In the genomic region with DNA sequence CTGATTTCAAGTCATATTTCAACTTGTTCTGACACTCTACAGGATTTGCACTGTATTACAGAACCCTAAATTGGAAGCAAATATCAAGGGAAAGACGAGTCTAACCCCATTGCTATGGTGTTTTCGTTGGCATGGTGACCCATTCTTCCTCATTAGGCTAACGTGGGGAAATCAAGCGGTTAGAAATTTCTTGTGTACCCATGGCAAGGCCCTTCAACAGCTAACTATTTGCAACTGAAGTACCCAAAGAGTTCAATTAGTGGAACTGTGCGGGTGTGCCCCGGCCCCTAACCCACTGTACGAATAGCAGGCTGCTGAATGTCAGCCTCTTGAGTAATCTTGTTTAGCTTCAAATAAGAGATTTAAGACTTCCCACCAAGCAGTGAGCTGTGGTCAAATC, we compare ENCODE assay signal across 13 mouse cellular contexts.
DNase-seq lines count a peak whose midpoint lies in the region; ATAC-seq and TF ChIP-seq lines count a peak whose summit lies in the region.
"Had no signal": no experiment of that assay in that cellular context is flagged by ENCODE, and none has a peak within 500 bp of the region (broad histone marks: within the 10 kb centered on the region; RNA-seq: fewer than 3 reads in every experiment).

No protein-coding gene starts in this region.

- H3K4me1 ChIP-seq in hindbrain, embryonic 11.5 days (replicated peaks; ENCODE audit: control insufficient read depth, insufficient read depth, low read length): no peaks in the 10 kb centered on the region
- peaks cover 10% of the 10 kb centered on the region; the same call in 1 of the 2 replicates for H3K4me1 ChIP-seq in hindbrain, embryonic 10.5 days (replicated peaks)
- H3K4me1 ChIP-seq in forebrain, embryonic 11.5 days (replicated peaks; ENCODE audit: control insufficient read depth, insufficient read depth, low read length): peaks cover 5% of the 10 kb centered on the region; the same call in 1 of the 2 replicates
- H3K4me1 ChIP-seq in hindbrain, postnatal 0 days (ENCODE audit: insufficient read depth, low read length): no peaks in the 10 kb centered on the region
- H3K4me1 ChIP-seq in neural tube, embryonic 14.5 days (ENCODE audit: control insufficient read depth, insufficient read depth, low read length): peaks cover 7% of the 10 kb centered on the region; the same call in 1 of the 2 replicates

- no peaks in the 10 kb centered on the region for H3K9me3 ChIP-seq in hindbrain, embryonic 11.5 days (ENCODE audit: control insufficient read depth, low read length)
- no peaks in the 10 kb centered on the region for H3K9me3 ChIP-seq in hindbrain, embryonic 10.5 days
- H3K9me3 ChIP-seq in forebrain, embryonic 11.5 days (ENCODE audit: control insufficient read depth, low read length): no peaks in the 10 kb centered on the region
- no peaks in the 10 kb centered on the region for H3K9me3 ChIP-seq in hindbrain, postnatal 0 days (ENCODE audit: low read length)
- H3K9me3 ChIP-seq in neural tube, embryonic 14.5 days (ENCODE audit: control insufficient read depth, low read length): no peaks in the 10 kb centered on the region
- H3K9me3 ChIP-seq: limb, embryonic 15.5 days had no signal

- 46% methylated on average over 7 of the region's 7 CpGs for WGBS in hindbrain, embryonic 11.5 days
- WGBS in hindbrain, embryonic 10.5 days: 66% methylated on average over 7 of the region's 7 CpGs
- 13% methylated on average over 7 of the region's 7 CpGs for WGBS in forebrain, embryonic 11.5 days
- 26% methylated on average over 7 of the region's 7 CpGs for WGBS in hindbrain, postnatal 0 days
- 29% methylated on average over 7 of the region's 7 CpGs for WGBS in neural tube, embryonic 14.5 days

- no peak overlapping the region for H3K9ac ChIP-seq in hindbrain, embryonic 11.5 days (ENCODE audit: low read depth, low read length)
- no peak overlapping the region for H3K9ac ChIP-seq in forebrain, embryonic 11.5 days (ENCODE audit: low read length)
- H3K9ac ChIP-seq in hindbrain, postnatal 0 days (replicated peaks; ENCODE audit: low read length): no peak overlapping the region
- no peak overlapping the region for H3K9ac ChIP-seq in neural tube, embryonic 14.5 days (replicated peaks; ENCODE audit: low read depth, low read length)
- H3K9ac ChIP-seq: limb, embryonic 15.5 days had no signal

- H3K27me3 ChIP-seq in hindbrain, embryonic 11.5 days (ENCODE audit: control insufficient read depth, insufficient read depth, low read length): no peaks in the 10 kb centered on the region
- no peaks in the 10 kb centered on the region; the same call in 1 of the 2 replicates for H3K27me3 ChIP-seq in hindbrain, embryonic 10.5 days (ENCODE audit: insufficient read depth, poor library complexity, severe bottlenecking)
- H3K27me3 ChIP-seq in forebrain, embryonic 11.5 days (ENCODE audit: control insufficient read depth, insufficient read depth, low read length): peaks cover 21% of the 10 kb centered on the region; the same call in 1 of the 2 replicates
- H3K27me3 ChIP-seq in hindbrain, postnatal 0 days (ENCODE audit: insufficient read depth, low read length): no peaks in the 10 kb centered on the region
- H3K27me3 ChIP-seq in neural tube, embryonic 14.5 days (ENCODE audit: control insufficient read depth, insufficient read depth, low read length): no peaks in the 10 kb centered on the region
- H3K27me3 ChIP-seq: limb, embryonic 15.5 days had no signal

- H3K36me3 ChIP-seq in hindbrain, embryonic 11.5 days (ENCODE audit: control insufficient read depth, insufficient read depth, low read length): no peaks in the 10 kb centered on the region
- H3K36me3 ChIP-seq in hindbrain, embryonic 10.5 days: no peaks in the 10 kb centered on the region
- no peaks in the 10 kb centered on the region for H3K36me3 ChIP-seq in forebrain, embryonic 11.5 days (ENCODE audit: control insufficient read depth, insufficient read depth, low read length)
- no peaks in the 10 kb centered on the region for H3K36me3 ChIP-seq in hindbrain, postnatal 0 days (ENCODE audit: insufficient read depth, low read length)
- H3K36me3 ChIP-seq in neural tube, embryonic 14.5 days (ENCODE audit: control insufficient read depth, insufficient read depth, low read length): no peaks in the 10 kb centered on the region
- H3K36me3 ChIP-seq: limb, embryonic 15.5 days had no signal

- H3K27ac ChIP-seq in hindbrain, embryonic 11.5 days (ENCODE audit: low read depth, low read length): no peak overlapping the region
- H3K27ac ChIP-seq in hindbrain, embryonic 10.5 days: no peak overlapping the region
- H3K27ac ChIP-seq in forebrain, embryonic 11.5 days (ENCODE audit: low read depth, low read length): 0 out of 2 replicates have a peak overlapping the region, but pooled peaks have one; percentile 25
- no peak overlapping the region for H3K27ac ChIP-seq in hindbrain, postnatal 0 days
- H3K27ac ChIP-seq in neural tube, embryonic 14.5 days (ENCODE audit: low read depth, low read length): no peak overlapping the region
- H3K27ac ChIP-seq: limb, embryonic 15.5 days; stomach, postnatal 0 days had no signal

- H3K4me3 ChIP-seq in hindbrain, embryonic 11.5 days (ENCODE audit: low read depth, low read length): no peak overlapping the region
- H3K4me3 ChIP-seq in hindbrain, embryonic 10.5 days: no peak overlapping the region
- no peak overlapping the region for H3K4me3 ChIP-seq in forebrain, embryonic 11.5 days (ENCODE audit: low read depth, low read length)
- H3K4me3 ChIP-seq in hindbrain, postnatal 0 days (ENCODE audit: low read length): no peak overlapping the region
- no peak overlapping the region for H3K4me3 ChIP-seq in neural tube, embryonic 14.5 days (ENCODE audit: low read depth, low read length)
- H3K4me3 ChIP-seq: limb, embryonic 15.5 days had no signal

- no peak overlapping the region for H3K4me2 ChIP-seq in hindbrain, embryonic 11.5 days (replicated peaks; ENCODE audit: low read depth, low read length)
- peak overlapping the region; percentile 11; the same call in 1 of the 2 replicates for H3K4me2 ChIP-seq in forebrain, embryonic 11.5 days (ENCODE audit: low read depth, low read length, severe bottlenecking)
- no peak overlapping the region for H3K4me2 ChIP-seq in hindbrain, postnatal 0 days (ENCODE audit: low read depth, low read length)
- H3K4me2 ChIP-seq in neural tube, embryonic 14.5 days (ENCODE audit: low read depth, low read length): no peak overlapping the region
- H3K4me2 ChIP-seq: limb, embryonic 15.5 days had no signal

- DNase-seq in hindbrain, embryonic 11.5 days (ENCODE audit: low spot score): peak; percentile 56
- no peak for DNase-seq in hindbrain, embryonic 10.5 days (ENCODE audit: low spot score)
- peak; percentile 78 for DNase-seq in forebrain, embryonic 11.5 days (ENCODE audit: low spot score)
- peak; percentile 42 for DNase-seq in hindbrain, postnatal 0 days (ENCODE audit: low spot score)
- no peak for DNase-seq in cerebellum, postnatal 10 days
- DNase-seq in spleen, postnatal 10 days (ENCODE audit: low spot score in 2 of 2): no peak
- DNase-seq: lung, postnatal 10 days; right cerebral cortex, postnatal 4 days had no signal

- TF ChIP-seq CTCF in hindbrain, postnatal 0 days (IDR thresholded peaks at IDR 0.05; ENCODE audit: low read depth): no peak

- ATAC-seq in hindbrain, embryonic 11.5 days (ENCODE audit: low FRiP score): peak; percentile 83
- ATAC-seq in forebrain, embryonic 11.5 days (replicated peaks; ENCODE audit: low FRiP score): peak; percentile 94
- peak; percentile 56; the same call in 1 of the 2 replicates for ATAC-seq in hindbrain, postnatal 0 days
- ATAC-seq in neural tube, embryonic 14.5 days (ENCODE audit: low read depth): peak; percentile 80; the same call in 1 of the 2 replicates
- ATAC-seq in megakaryocyte progenitor cell, adult 5-6 weeks (replicated peaks; ENCODE audit: poor library complexity): no peak
- ATAC-seq: inflammation-experienced regulatory T-cells, adult 6 months had no signal

Comparison
In these comparisons a context has a peak if more than half of its experiments do, and no peak if none do; other contexts are left out.
1. DNase-seq: peak in hindbrain, embryonic 11.5 days (single experiment), forebrain, embryonic 11.5 days (single experiment) and hindbrain, postnatal 0 days (single experiment); none in hindbrain, embryonic 10.5 days (single experiment), cerebellum, postnatal 10 days (0 of 2) and spleen, postnatal 10 days (0 of 2).